Mouse (Mus musculus): ENCODE data around the gene Cyp20a1.

The Cyp20a1 gene

GRCm38 (mm10) chr1:60342808-60343629 is at the start of gene Cyp20a1:
Gene Cyp20a1, plus strand, starts transcription at chr1:60343323.
- DNase-seq, result peak; percentile 94

- DNase-seq, result no peak
Observed at GRCm38 (mm10) chr1:60293921-60294320, 49.2 kb upstream of the Cyp20a1 start.

- no peak for DNase-seq
Observed at GRCm38 (mm10) chr1:60343630-60344455, 720 bp downstream of the Cyp20a1 start.

- no peak for DNase-seq
Observed at GRCm38 (mm10) chr1:60344670-60345069, 1.5 kb downstream of the Cyp20a1 start.

GRCm38 (mm10) chr1:60345712-60346111 is 2.6 kb downstream of the Cyp20a1 start:
- no peak for DNase-seq

GRCm38 (mm10) chr1:60352786-60353185 is 9.7 kb downstream of the Cyp20a1 start:
- no peak for DNase-seq

- DNase-seq, result no peak
Observed at GRCm38 (mm10) chr1:60361626-60362025, 18.5 kb downstream of the Cyp20a1 start.

GRCm38 (mm10) chr1:60376556-60376955 is 33.4 kb downstream of the Cyp20a1 start:
- no peak for DNase-seq

GRCm38 (mm10) chr1:60381910-60382309 is 38.8 kb downstream of the Cyp20a1 start:
- DNase-seq, result no peak

GRCm38 (mm10) chr1:60404848-60405247 is 61.7 kb downstream of the Cyp20a1 start:
- DNase-seq, result peak; percentile 18

GRCm38 (mm10) chr1:60408501-60409167 is 65.5 kb downstream of the Cyp20a1 start:
- DNase-seq, result no peak

- DNase-seq, result peak; percentile 92
Observed at GRCm38 (mm10) chr1:60409168-60409828, 66.2 kb downstream of the Cyp20a1 start, which contains the start of gene Abi2. Gene Abi2, plus strand, starts transcription at chr1:60409619.

- DNase-seq, result no peak
Observed at GRCm38 (mm10) chr1:60409928-60410817, 67.0 kb downstream of the Cyp20a1 start.

- no peak for DNase-seq
Observed at GRCm38 (mm10) chr1:60416724-60417123, 73.6 kb downstream of the Cyp20a1 start.

GRCm38 (mm10) chr1:60423882-60424281 is 80.8 kb downstream of the Cyp20a1 start:
- no peak for DNase-seq

- DNase-seq, result no peak
Observed at GRCm38 (mm10) chr1:60428341-60428740, 85.2 kb downstream of the Cyp20a1 start.

- peak; percentile 9 for DNase-seq
Observed at GRCm38 (mm10) chr1:60428932-60429331, 85.8 kb downstream of the Cyp20a1 start.

- DNase-seq, result no peak
Observed at GRCm38 (mm10) chr1:60431531-60431930, 88.4 kb downstream of the Cyp20a1 start.

- no peak for DNase-seq
Observed at GRCm38 (mm10) chr1:60432497-60432896, 89.4 kb downstream of the Cyp20a1 start.
